Mouse (Mus musculus): Measurements from ENCODE around the gene Fbxl20.
A peak's percentile ranks its signal among the peaks of the same experiment; 100 is the strongest.

DNA sequence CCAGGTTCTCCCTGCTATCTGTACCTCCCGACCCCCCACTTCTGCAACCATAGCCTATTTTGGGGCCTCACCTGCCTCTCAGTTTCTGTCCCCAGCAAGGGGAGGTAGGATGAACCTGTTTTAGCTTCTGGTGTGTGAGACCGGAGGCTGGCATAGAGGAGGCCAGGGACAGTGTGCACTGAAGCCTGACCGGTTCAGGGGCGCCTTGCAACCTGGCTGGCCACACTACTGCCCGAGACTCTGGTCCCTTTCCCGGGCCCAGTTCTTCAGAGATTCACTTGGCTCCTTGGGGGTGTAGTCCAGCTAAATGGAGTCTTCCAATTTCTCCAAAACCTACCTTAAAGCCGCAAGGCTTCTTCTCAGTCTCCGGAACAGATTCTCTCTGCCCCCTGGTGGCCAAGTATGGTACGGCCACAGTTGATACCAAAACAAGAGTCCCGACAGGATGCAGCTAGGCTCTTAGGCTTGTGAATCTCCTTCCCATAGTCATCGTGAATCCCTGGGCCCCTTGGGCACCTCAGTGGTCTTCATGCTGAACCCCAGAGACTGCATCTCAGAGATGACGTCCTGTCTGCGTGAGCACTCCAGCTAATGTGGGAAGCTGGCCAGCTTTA is 74.9 kb downstream of the Fbxl20 start:
- TF ChIP-seq EP300 (IDR thresholded peaks at IDR 0.05; ENCODE audit: insufficient read depth, low read depth, low read length) = no peak
- TF ChIP-seq CTCF (IDR thresholded peaks at IDR 0.05; ENCODE audit: low read depth, low read length) = peak; percentile 76
- TF ChIP-seq POLR2A (IDR thresholded peaks at IDR 0.05; ENCODE audit: insufficient read depth, low read length) = no peak

Data from ES-Bruce4 (cell line).